Mouse (Mus musculus) macrophage (primary cell): ENCODE measurements around the gene Olfr320. TPM values are rescaled to one million over a fixed set of nuclear protein-coding genes. Genes with fewer than 3 reads are reported as not detected.
A peak's percentile ranks its signal among the peaks of the same experiment; 100 is the strongest.

ENCODE experiments used
- H3K27ac ChIP-seq: fragments of 350-480 bp; formaldehyde crosslinking; 2 replicates; pipeline ENCODE4 v1.9.0; 2021
- H3K36me3 ChIP-seq: fragments of 350-480 bp; formaldehyde crosslinking; 2 replicates; pipeline ENCODE4 v1.9.0; 2021; ENCODE audit errors: inconsistent target
- H3K4me3 ChIP-seq: fragments of 350-480 bp; formaldehyde crosslinking; 2 replicates; pipeline ENCODE4 v1.9.0; 2021; ENCODE audit errors: inconsistent target
- H3K79me2 ChIP-seq: fragments of 350-480 bp; formaldehyde crosslinking; 2 replicates; pipeline ENCODE4 v1.9.0; 2021; ENCODE audit errors: inconsistent target
- WGBS: methylation state at CpG from one replicate; pipeline ENCODE4 v1.1.7; 2026; ENCODE audit warnings: inconsistent platforms; ENCODE audit not compliant: missing documents; 5-methylcytosine and 5-hydroxymethylcytosine counted together
- polyA plus RNA-seq: library from polyadenylated mRNA; stranded (reverse); fragments of 250-400 nt; gene quantifications from 3 replicates; pipeline ENCODE4 v1.2.4, GENCODE M21; 2018; ENCODE audit warnings: inconsistent platforms
- total RNA-seq, 78 experiments: library from RNA; depleted of rRNA; stranded (reverse); fragments of 250-400 nt; gene quantifications; 1 replicate in 9 of 78; 2 replicates in 24 of 78; 3 replicates in 43 of 78; 4 replicates in 2 of 78; pipeline ENCODE4 v1.2.4; 2018; ENCODE audit warnings: inconsistent platforms in 56 of 78

Olfr320 gene
- not detected for total RNA-seq (2018; cell fraction: chromatin; rRNA removed)
- not detected for total RNA-seq (2018; cell fraction: cytosol; rRNA removed)
- total RNA-seq (2018; cell fraction: nucleus; rRNA removed): not detected
- not detected in 3 replicates for polyA plus RNA-seq

GRCm38 (mm10) chr11:58680799-58681198, at the start of gene Olfr320:
Gene Olfr320, plus strand, starts transcription at chr11:58681099.
- Histone ChIP-seq H3K4me3 (no peak within 1 kb of the TSS), H3K27ac (no peak within 1 kb of the TSS), H3K36me3 (no peaks in the 10 kb centered on the region), H3K79me2 (no peaks in the 10 kb centered on the region)
- WGBS: 92% methylated on average over 1 of the region's 1 CpGs

GRCm38 (mm10) chr11:58634878-58635277, 46.0 kb upstream of the Olfr320 start:
- no peaks in the 10 kb centered on the region for H3K79me2 ChIP-seq
- H3K27ac ChIP-seq: no peak overlapping the region
- WGBS: 87% methylated on average over 3 of the region's 4 CpGs
- H3K4me3 ChIP-seq: no peak overlapping the region
- no peaks in the 10 kb centered on the region for H3K36me3 ChIP-seq

- 12% methylated on average over 3 of the region's 4 CpGs for WGBS
- Histone ChIP-seq H3K4me3 (no peak overlapping the region), H3K36me3 (no peaks in the 10 kb centered on the region), H3K79me2 (no peaks in the 10 kb centered on the region), H3K27ac (peak overlapping the region; percentile 29)
Measured at GRCm38 (mm10) chr11:58636376-58636977, 44.4 kb upstream of the Olfr320 start.

- WGBS: 80% methylated on average over 7 of the region's 7 CpGs
- Histone ChIP-seq H3K27ac (no peak overlapping the region), H3K36me3 (no peaks in the 10 kb centered on the region), H3K4me3 (no peak overlapping the region), H3K79me2 (no peaks in the 10 kb centered on the region)
Measured at GRCm38 (mm10) chr11:58638176-58638701, 42.7 kb upstream of the Olfr320 start.

GRCm38 (mm10) chr11:58640272-58640867, 40.5 kb upstream of the Olfr320 start, which contains the start of gene Trim58:
Gene Trim58, plus strand, starts transcription at chr11:58640465.
- no peak within 1 kb of the TSS for H3K4me3 ChIP-seq
- no peaks in the 10 kb centered on the region for H3K79me2 ChIP-seq
- no peaks in the 10 kb centered on the region for H3K36me3 ChIP-seq
- 3% methylated on average over 34 of the region's 34 CpGs for WGBS
- no peak within 1 kb of the TSS for H3K27ac ChIP-seq

GRCm38 (mm10) chr11:58641057-58641456, 39.8 kb upstream of the Olfr320 start:
- Histone ChIP-seq H3K27ac (no peak overlapping the region), H3K4me3 (no peak overlapping the region), H3K36me3 (no peaks in the 10 kb centered on the region), H3K79me2 (no peaks in the 10 kb centered on the region)
- WGBS: 13% methylated on average over 13 of the region's 14 CpGs

GRCm38 (mm10) chr11:58641638-58642358, 39.1 kb upstream of the Olfr320 start:
- WGBS: 75% methylated on average over 13 of the region's 13 CpGs
- H3K36me3 ChIP-seq: no peaks in the 10 kb centered on the region
- H3K4me3 ChIP-seq: no peak overlapping the region
- no peaks in the 10 kb centered on the region for H3K79me2 ChIP-seq
- H3K27ac ChIP-seq: no peak overlapping the region

- WGBS: 32% methylated on average over 6 of the region's 6 CpGs
Measured at GRCm38 (mm10) chr11:58643350-58643749, 37.5 kb upstream of the Olfr320 start.

GRCm38 (mm10) chr11:58655151-58655550, 25.7 kb upstream of the Olfr320 start:
- Histone ChIP-seq H3K27ac (no peak overlapping the region), H3K79me2 (no peaks in the 10 kb centered on the region), H3K36me3 (no peaks in the 10 kb centered on the region), H3K4me3 (no peak overlapping the region)
- WGBS: 96% methylated on average over 3 of the region's 3 CpGs

More at GRCm38 (mm10) chr11:58643350-58643749, 37.5 kb upstream of the Olfr320 start:
- H3K27ac ChIP-seq: no peak overlapping the region
- no peaks in the 10 kb centered on the region for H3K79me2 ChIP-seq
- H3K4me3 ChIP-seq: no peak overlapping the region
- no peaks in the 10 kb centered on the region for H3K36me3 ChIP-seq

- no peak within 1 kb of the TSS for H3K27ac ChIP-seq
- no peaks in the 10 kb centered on the region for H3K79me2 ChIP-seq
- 86% methylated on average over 4 of the region's 4 CpGs for WGBS
- no peaks in the 10 kb centered on the region for H3K36me3 ChIP-seq
- no peak within 1 kb of the TSS for H3K4me3 ChIP-seq
Measured at GRCm38 (mm10) chr11:58658596-58658995, 22.3 kb upstream of the Olfr320 start, which contains the start of gene Olfr322. Gene Olfr322, plus strand, starts transcription at chr11:58658782.

GRCm38 (mm10) chr11:58669252-58669651, 11.6 kb upstream of the Olfr320 start:
- Histone ChIP-seq H3K79me2 (no peaks in the 10 kb centered on the region), H3K4me3 (no peak overlapping the region), H3K36me3 (no peaks in the 10 kb centered on the region), H3K27ac (no peak overlapping the region)

GRCm38 (mm10) chr11:58671825-58672224, 9.1 kb upstream of the Olfr320 start:
- H3K4me3 ChIP-seq: no peak overlapping the region
- no peaks in the 10 kb centered on the region for H3K79me2 ChIP-seq
- H3K36me3 ChIP-seq: no peaks in the 10 kb centered on the region
- 55% methylated on average over 4 of the region's 4 CpGs for WGBS
- H3K27ac ChIP-seq: no peak overlapping the region

- H3K27ac ChIP-seq: no peak within 1 kb of the TSS
- 74% methylated on average over 3 of the region's 3 CpGs for WGBS
Measured at GRCm38 (mm10) chr11:58698862-58699261, 18.0 kb downstream of the Olfr320 start, which contains the start of gene Olfr319. Gene Olfr319, plus strand, starts transcription at chr11:58699162.

GRCm38 (mm10) chr11:58709086-58709485, 28.2 kb downstream of the Olfr320 start:
- Histone ChIP-seq H3K79me2 (no peaks in the 10 kb centered on the region), H3K36me3 (no peaks in the 10 kb centered on the region), H3K27ac (no peak overlapping the region), H3K4me3 (no peak overlapping the region)
- 81% methylated on average over 11 of the region's 11 CpGs for WGBS

More at GRCm38 (mm10) chr11:58698862-58699261, 18.0 kb downstream of the Olfr320 start, which contains the start of gene Olfr319:
- H3K4me3 ChIP-seq: no peak within 1 kb of the TSS
- H3K36me3 ChIP-seq: no peaks in the 10 kb centered on the region
- no peaks in the 10 kb centered on the region for H3K79me2 ChIP-seq
